Mouse (Mus musculus) intestine, embryonic 14.5 days (tissue): ENCODE measurements around the gene Nek5. TPM values are rescaled to one million over a fixed set of nuclear protein-coding genes. Genes with fewer than 3 reads are reported as not detected.

Experiments
- ATAC-seq: fragments of 200-750 bp; cut with Nextera tagmentation; replicated peaks from 2 replicates; pipeline ENCODE4 v1.8.0; 2017; ENCODE audit warnings: low read depth, moderate number of reproducible peaks, moderate TSS enrichment, moderate library complexity; ENCODE audit not compliant: low FRiP score, low TSS enrichment
- DNase-seq: peaks from one replicate; pipeline ENCODE4 v3.0.0-alpha.2; 2018; ENCODE audit warnings: low spot score
- H3K27ac ChIP-seq: fragments of 300-500 bp; sonication (generic); 2 replicates; pipeline ENCODE4 v1.5.1; 2014; ENCODE audit warnings: low read depth, mild to moderate bottlenecking, control low read depth
- H3K27me3 ChIP-seq: fragments of 300-500 bp; sonication (generic); replicated peaks from 2 replicates; pipeline ENCODE4 v1.6.1; 2014; ENCODE audit warnings: low read length, control low read depth; ENCODE audit not compliant: control insufficient read depth, insufficient read depth
- H3K36me3 ChIP-seq: fragments of 300-500 bp; sonication (generic); 2 replicates; pipeline ENCODE4 v1.6.1; 2014; ENCODE audit warnings: low read length, control low read depth; ENCODE audit not compliant: control insufficient read depth, insufficient read depth
- H3K4me1 ChIP-seq: fragments of 300-500 bp; sonication (generic); replicated peaks from 2 replicates; pipeline ENCODE4 v1.6.1; 2014; ENCODE audit warnings: low read length, control low read depth, mixed read lengths; ENCODE audit not compliant: control insufficient read depth, insufficient read depth
- H3K4me2 ChIP-seq: fragments of 300-500 bp; sonication (generic); 2 replicates; pipeline ENCODE4 v1.6.1; 2014; ENCODE audit warnings: low read length
- H3K4me3 ChIP-seq: fragments of 300-500 bp; sonication (generic); 2 replicates; pipeline ENCODE4 v1.5.1; 2014; ENCODE audit warnings: low read depth, low read length, control low read depth, mixed read lengths
- H3K9ac ChIP-seq: fragments of 300-500 bp; sonication (generic); 2 replicates; pipeline ENCODE4 v1.6.1; 2014; ENCODE audit warnings: mild to moderate bottlenecking, low read length
- H3K9me3 ChIP-seq: fragments of 300-500 bp; sonication (generic); 2 replicates; pipeline ENCODE4 v1.6.1; 2016; ENCODE audit warnings: low read length, control low read depth; ENCODE audit not compliant: control insufficient read depth
- WGBS: fragments of 180-500 bp; shearing (Covaris S2); extraction: QIAGEN DNeasy Blood & Tissue Kit; methylation state at CpG from one replicate; pipeline ENCODE4 v1.1.7; 2014; 5-methylcytosine and 5-hydroxymethylcytosine counted together
- polyA plus RNA-seq: library from polyadenylated mRNA; unstranded; fragments of >200 nt; fragmentation: Nextera tagmentation; extraction: Ambion mirVana; gene quantifications from 2 replicates; pipeline ENCODE4 v1.2.1, GENCODE M21; 2014

Nek5 gene
- polyA plus RNA-seq, result 0.12 and 0.24 TPM in 2 replicates

GRCm38 (mm10) chr8:22124220-22125152 lies at the start of gene Nek5:
Nek5 (minus strand) TSS chr8:22125053.
- WGBS, result 3% methylated on average over 29 of the region's 29 CpGs
- peaks cover 9% of the 10 kb centered on the region for H3K36me3 ChIP-seq
- H3K4me2 ChIP-seq, result peak within 1 kb of the TSS; percentile 69
- peak within 1 kb of the TSS; percentile 29 for H3K9ac ChIP-seq
- ATAC-seq (peak; percentile 79), DNase-seq (peak; percentile 82)
- no peak within 1 kb of the TSS for H3K27ac ChIP-seq
- peak within 1 kb of the TSS; percentile 37 for H3K4me3 ChIP-seq
- H3K4me1 ChIP-seq, result no peaks in the 10 kb centered on the region
- no peaks in the 10 kb centered on the region for H3K9me3 ChIP-seq
- H3K27me3 ChIP-seq, result no peaks in the 10 kb centered on the region

- Histone ChIP-seq H3K4me3 (no peak overlapping the region), H3K36me3 (peaks cover 53% of the 10 kb centered on the region), H3K4me1 (0 out of 2 replicates have a peak, but pooled peaks cover 5% of the 10 kb centered on the region), H3K9me3 (no peaks in the 10 kb centered on the region), H3K27me3 (no peaks in the 10 kb centered on the region), H3K27ac (no peak overlapping the region), H3K9ac (no peak overlapping the region), H3K4me2 (no peak overlapping the region)
- 93% methylated on average over 5 of the region's 5 CpGs for WGBS
- DNase-seq (no peak), ATAC-seq (no peak)
These were observed 44.3 kb upstream of the Nek5 start for GRCm38 (mm10) chr8:22169167-22169566.

GRCm38 (mm10) chr8:22166080-22166603 lies 41.3 kb upstream of the Nek5 start, which contains the start of gene Nek3:
Nek3 (minus strand) TSS chr8:22166435.
- Histone ChIP-seq H3K4me1 (0 out of 2 replicates have a peak, but pooled peaks cover 5% of the 10 kb centered on the region), H3K9me3 (no peaks in the 10 kb centered on the region), H3K4me2 (peak within 1 kb of the TSS; percentile 55), H3K36me3 (peaks cover 38% of the 10 kb centered on the region), H3K27me3 (no peaks in the 10 kb centered on the region), H3K4me3 (peak within 1 kb of the TSS; percentile 57), H3K27ac (peak within 1 kb of the TSS; percentile 64), H3K9ac (peak within 1 kb of the TSS; percentile 42)
- peak; percentile 98 for ATAC-seq
- peak; percentile 92 for DNase-seq
- 0% methylated on average over 38 of the region's 43 CpGs for WGBS

GRCm38 (mm10) chr8:22165251-22166079 lies 40.6 kb upstream of the Nek5 start:
- 40% methylated on average over 10 of the region's 10 CpGs for WGBS
- Histone ChIP-seq H3K9me3 (no peaks in the 10 kb centered on the region), H3K4me2 (peak overlapping the region; percentile 55), H3K36me3 (peaks cover 34% of the 10 kb centered on the region), H3K4me3 (peak overlapping the region; percentile 57), H3K9ac (peak overlapping the region; percentile 42), H3K27me3 (no peaks in the 10 kb centered on the region), H3K27ac (peak overlapping the region; percentile 64; the same call in 1 of the 2 replicates), H3K4me1 (0 out of 2 replicates have a peak, but pooled peaks cover 5% of the 10 kb centered on the region)
- peak; percentile 64; the same call in 1 of the 2 replicates for ATAC-seq
- DNase-seq, result peak; percentile 56

- Histone ChIP-seq H3K4me2 (no peak overlapping the region), H3K9me3 (no peaks in the 10 kb centered on the region), H3K36me3 (peaks cover 26% of the 10 kb centered on the region), H3K27ac (no peak overlapping the region), H3K4me1 (0 out of 2 replicates have a peak, but pooled peaks cover 5% of the 10 kb centered on the region), H3K9ac (no peak overlapping the region), H3K4me3 (no peak overlapping the region), H3K27me3 (no peaks in the 10 kb centered on the region)
- ATAC-seq, result no peak
- no peak for DNase-seq
- 84% methylated on average over 10 of the region's 10 CpGs for WGBS
These were observed 39.6 kb upstream of the Nek5 start for GRCm38 (mm10) chr8:22164431-22164830.

GRCm38 (mm10) chr8:22162206-22162605 lies 37.4 kb upstream of the Nek5 start:
- H3K4me2 ChIP-seq, result no peak overlapping the region
- H3K4me1 ChIP-seq, result 0 out of 2 replicates have a peak, but pooled peaks cover 5% of the 10 kb centered on the region
- DNase-seq, result no peak
- no peaks in the 10 kb centered on the region for H3K9me3 ChIP-seq
- H3K36me3 ChIP-seq, result peaks cover 5% of the 10 kb centered on the region; the same call in 1 of the 2 replicates
- WGBS, result 67% methylated on average over 8 of the region's 8 CpGs
- no peak for ATAC-seq
- H3K27ac ChIP-seq, result no peak overlapping the region
- no peak overlapping the region for H3K9ac ChIP-seq
- H3K27me3 ChIP-seq, result no peaks in the 10 kb centered on the region
- no peak overlapping the region for H3K4me3 ChIP-seq

GRCm38 (mm10) chr8:22150345-22150663 lies 25.5 kb upstream of the Nek5 start:
- Histone ChIP-seq H3K4me2 (no peak overlapping the region), H3K36me3 (peaks cover 3% of the 10 kb centered on the region; the same call in 1 of the 2 replicates), H3K4me1 (no peaks in the 10 kb centered on the region), H3K27ac (no peak overlapping the region), H3K9me3 (no peaks in the 10 kb centered on the region), H3K27me3 (no peaks in the 10 kb centered on the region), H3K9ac (no peak overlapping the region), H3K4me3 (no peak overlapping the region)
- DNase-seq (no peak), ATAC-seq (no peak)
- WGBS, result 56% methylated on average over 3 of the region's 3 CpGs
